Mouse (Mus musculus) C2C12 (cell line): ENCODE measurements around the gene Pcbp3. TPM values are rescaled to one million over a fixed set of nuclear protein-coding genes. Genes with fewer than 3 reads are reported as not detected.
"Not testable (repeated sequence)": the region's sequence is repeated elsewhere in the genome, so short reads cannot be mapped to it uniquely, and the experiment has no call there.

Source experiments
- H3K27me3 ChIP-seq: one replicate; pipeline ENCODE4 v1.6.1; 2011; ENCODE audit not compliant: control insufficient read depth, insufficient read depth, insufficient read length
- H3K36me3 ChIP-seq: one replicate; pipeline ENCODE4 v1.6.1; 2011; ENCODE audit not compliant: control insufficient read depth, insufficient read depth
- H3K4me3 ChIP-seq: one replicate; pipeline ENCODE4 v1.5.1; 2011; ENCODE audit warnings: mild to moderate bottlenecking, control low read depth; ENCODE audit not compliant: poor library complexity, insufficient read depth, severe bottlenecking
- H3K79me2 ChIP-seq: one replicate; pipeline ENCODE4 v1.6.1; 2011; ENCODE audit not compliant: control insufficient read depth, insufficient read depth
- H3K79me3 ChIP-seq: one replicate; pipeline ENCODE4 v1.6.1; 2011; ENCODE audit warnings: low read depth, control low read depth
- H3ac ChIP-seq: one replicate; pipeline ENCODE3; 2011; ENCODE audit warnings: low read depth; ENCODE audit not compliant: control insufficient read depth, insufficient read length
- CEBPB ChIP-seq: IDR thresholded peaks from one replicate; pipeline ENCODE4 v1.6.1; 2011; ENCODE audit warnings: low read depth, mild to moderate bottlenecking, control low read depth, moderate library complexity
- CTCF ChIP-seq: IDR thresholded peaks from one replicate; pipeline ENCODE4 v1.5.1; 2011; ENCODE audit not compliant: control insufficient read depth, insufficient read depth, insufficient read length
- FOSL1 ChIP-seq: IDR thresholded peaks from one replicate; pipeline ENCODE4 v1.8.0; 2011; ENCODE audit warnings: mild to moderate bottlenecking, low read length; ENCODE audit not compliant: poor library complexity, insufficient read depth, severe bottlenecking
- MAX ChIP-seq: IDR thresholded peaks from one replicate; pipeline ENCODE4 v1.6.1; 2011; ENCODE audit warnings: mild to moderate bottlenecking, control low read depth
- MYOD1 ChIP-seq: IDR thresholded peaks from one replicate; pipeline ENCODE4 v1.6.1; 2011; ENCODE audit warnings: low read depth; ENCODE audit not compliant: control insufficient read depth, insufficient read length
- MYOG ChIP-seq: IDR thresholded peaks from one replicate; pipeline ENCODE4 v1.6.1; 2011; ENCODE audit not compliant: control insufficient read depth, insufficient read length; ENCODE audit errors: extremely low read depth
- USF1 ChIP-seq: IDR thresholded peaks from one replicate; pipeline ENCODE4 v1.6.1; 2011; ENCODE audit warnings: low read depth, mild to moderate bottlenecking, control low read depth, moderate library complexity
- polyA plus RNA-seq: library from polyadenylated mRNA; unstranded; fragments of >200 nt; fragmentation: generic; extraction: Trizol; gene quantifications from one replicate; pipeline ENCODE4 v1.2.1, GENCODE M21; 2012; ENCODE audit warnings: missing spikeins

Gene Pcbp3
- polyA plus RNA-seq, 1 experiment = 9.8 TPM

- no peaks in the 10 kb centered on the region for H3K36me3 ChIP-seq
- H3ac ChIP-seq = no peak overlapping the region
- peaks cover 3% of the 10 kb centered on the region for H3K27me3 ChIP-seq
- no peaks in the 10 kb centered on the region for H3K79me2 ChIP-seq
- no peak overlapping the region for H3K4me3 ChIP-seq
- H3K79me3 ChIP-seq = no peaks in the 10 kb centered on the region
- no peak for TF ChIP-seq MAX
- TF ChIP-seq MYOG = no peak
- TF ChIP-seq FOSL1 = no peak
- no peak for TF ChIP-seq MYOD1
- TF ChIP-seq USF1 = no peak
- TF ChIP-seq CEBPB = no peak
- TF ChIP-seq CTCF = no peak
Observed at GRCm38 (mm10) chr10:76997759-76998513, 36.2 kb upstream of the Pcbp3 start.

DNA sequence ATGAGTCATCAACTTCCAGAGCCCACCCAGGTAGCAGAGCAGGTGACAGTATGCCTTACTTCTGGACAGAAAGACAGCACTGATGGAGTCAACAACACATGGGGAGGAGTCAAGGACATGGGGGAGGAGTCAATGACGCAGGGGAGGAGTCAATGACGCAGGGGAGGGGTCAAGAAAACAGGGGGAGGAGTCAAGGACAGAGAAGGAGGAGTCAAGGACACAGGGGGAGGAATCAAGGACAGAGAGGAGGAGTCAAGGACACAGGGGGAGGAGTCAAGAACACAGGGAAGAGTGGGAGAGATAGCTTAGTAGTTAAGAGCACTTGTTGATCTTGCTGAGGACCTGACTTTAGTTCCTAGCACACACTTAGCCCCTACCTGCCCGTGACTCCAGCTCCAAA is 30.8 kb upstream of the Pcbp3 start:
- no peak overlapping the region for H3ac ChIP-seq
- no peaks in the 10 kb centered on the region for H3K36me3 ChIP-seq
- H3K4me3 ChIP-seq = no peak overlapping the region
- TF ChIP-seq CEBPB (no peak), MYOD1 (no peak), CTCF (no peak), MYOG (no peak), FOSL1 (no peak), MAX (no peak), USF1 (no peak)
- H3K27me3 ChIP-seq = peaks cover 4% of the 10 kb centered on the region
- H3K79me3 ChIP-seq = no peaks in the 10 kb centered on the region
- H3K79me2 ChIP-seq = no peaks in the 10 kb centered on the region

DNA sequence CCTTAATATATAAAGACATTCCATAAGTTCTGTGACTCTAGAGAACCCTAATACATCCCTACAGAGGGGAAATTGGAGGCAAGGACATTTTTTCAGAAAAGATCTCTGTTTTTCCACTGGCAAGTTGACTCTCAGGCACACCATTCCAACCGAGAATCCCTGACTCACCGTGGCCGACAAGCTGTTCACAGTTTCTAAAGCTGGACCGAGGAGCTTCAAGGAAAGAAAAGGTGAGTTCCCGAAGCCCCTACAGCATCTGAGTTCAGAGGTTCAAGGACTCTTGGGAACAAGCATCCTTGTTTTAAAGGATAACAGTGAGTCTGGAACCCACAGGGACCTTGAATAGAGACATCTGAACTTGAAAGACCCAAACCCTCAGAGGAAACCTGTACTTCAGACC is 26.9 kb upstream of the Pcbp3 start:
- H3K79me3 ChIP-seq = no peaks in the 10 kb centered on the region
- H3K79me2 ChIP-seq = no peaks in the 10 kb centered on the region
- TF ChIP-seq MYOD1 (no peak), CTCF (no peak), MAX (no peak), MYOG (no peak)
- H3K36me3 ChIP-seq = no peaks in the 10 kb centered on the region
- peaks cover 20% of the 10 kb centered on the region for H3K27me3 ChIP-seq
- no peak overlapping the region for H3K4me3 ChIP-seq
- no peak overlapping the region for H3ac ChIP-seq

DNA sequence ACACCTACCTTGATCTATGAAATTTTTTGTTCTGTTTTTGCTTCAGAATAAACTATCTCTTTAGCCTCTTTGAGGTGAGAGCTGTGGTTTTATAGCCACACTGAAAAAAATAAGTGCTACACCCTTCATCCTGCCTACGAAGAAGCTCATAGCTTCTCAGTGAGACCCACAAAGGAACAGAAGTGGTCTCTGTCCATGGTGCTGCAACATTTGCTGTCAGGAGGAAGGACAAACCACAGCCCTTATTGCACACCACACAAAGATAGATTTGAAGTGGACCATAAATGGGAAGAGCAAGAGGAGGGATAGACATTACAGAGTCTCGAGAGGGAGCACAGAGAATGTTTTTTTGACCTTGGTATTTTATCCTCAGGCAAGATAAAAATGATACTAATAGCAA is 16.4 kb upstream of the Pcbp3 start:
- H3K79me2 ChIP-seq = no peaks in the 10 kb centered on the region
- H3ac ChIP-seq = no peak overlapping the region
- H3K79me3 ChIP-seq = no peaks in the 10 kb centered on the region
- no peaks in the 10 kb centered on the region for H3K36me3 ChIP-seq
- peaks cover 2% of the 10 kb centered on the region for H3K27me3 ChIP-seq
- no peak for TF ChIP-seq USF1
- TF ChIP-seq FOSL1 = no peak
- TF ChIP-seq CEBPB = no peak
- no peak overlapping the region for H3K4me3 ChIP-seq

DNA sequence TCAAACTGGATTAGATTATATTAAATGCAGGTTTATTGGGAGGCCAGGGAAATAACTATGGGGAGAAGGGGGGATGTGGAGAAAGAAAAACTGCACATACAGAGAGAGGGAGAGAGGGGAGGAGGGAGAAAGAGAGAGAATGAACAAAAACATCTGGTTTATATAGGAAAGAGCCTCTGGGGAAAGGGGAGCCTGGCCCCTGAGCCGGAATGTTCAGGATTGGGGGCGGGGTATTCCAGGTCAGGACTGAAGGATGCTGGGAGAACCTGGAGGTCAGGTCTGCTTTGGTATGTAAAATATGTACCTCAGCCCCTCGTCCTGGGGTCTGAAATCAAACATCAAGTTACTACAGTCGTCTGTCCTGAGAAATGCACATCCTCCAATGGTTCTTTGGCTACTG is 15.0 kb upstream of the Pcbp3 start:
- H3K27me3 ChIP-seq = peaks cover 3% of the 10 kb centered on the region
- H3K4me3 ChIP-seq = no peak overlapping the region
- TF ChIP-seq CEBPB = no peak
- no peak for TF ChIP-seq MYOD1
- no peak for TF ChIP-seq MYOG
- TF ChIP-seq FOSL1 = no peak
- no peak for TF ChIP-seq MAX
- TF ChIP-seq CTCF = no peak
- no peak for TF ChIP-seq USF1
- no peaks in the 10 kb centered on the region for H3K79me3 ChIP-seq
- no peaks in the 10 kb centered on the region for H3K36me3 ChIP-seq
- no peaks in the 10 kb centered on the region for H3K79me2 ChIP-seq
- H3ac ChIP-seq = no peak overlapping the region

DNA sequence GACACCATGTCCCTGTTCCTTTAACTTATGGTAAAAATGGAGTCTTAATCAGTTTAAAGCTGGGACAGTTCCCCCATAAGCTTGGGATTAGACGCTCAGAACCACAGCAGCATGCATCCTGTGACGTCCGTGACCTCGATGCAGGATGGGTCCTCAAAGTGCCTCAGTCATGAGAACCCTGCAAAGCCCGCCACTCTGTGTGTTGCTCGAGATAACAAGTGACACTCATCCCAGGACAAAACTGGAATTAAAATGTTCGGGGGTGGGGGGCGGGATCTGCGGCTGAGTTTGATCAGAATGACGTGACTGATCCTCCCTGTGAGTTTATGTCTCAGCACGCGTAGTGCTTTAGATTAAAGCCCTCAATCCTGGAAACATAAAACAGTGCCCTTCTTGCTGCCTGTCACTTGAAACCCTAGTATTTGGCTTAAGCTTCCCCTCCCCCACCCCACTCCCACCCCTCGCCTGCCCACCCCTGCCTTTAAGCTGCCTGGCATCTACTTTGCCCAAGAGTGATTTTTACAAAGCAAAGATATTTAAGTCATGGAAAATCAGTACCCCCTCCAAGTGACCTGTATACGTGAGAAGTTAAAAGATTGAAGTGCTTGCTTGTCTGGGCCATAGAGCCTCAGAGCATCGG is 12.2 kb upstream of the Pcbp3 start:
- H3K27me3 ChIP-seq = peaks cover 6% of the 10 kb centered on the region
- peak overlapping the region; percentile 15 for H3ac ChIP-seq
- no peak overlapping the region for H3K4me3 ChIP-seq
- no peaks in the 10 kb centered on the region for H3K79me2 ChIP-seq
- H3K36me3 ChIP-seq = no peaks in the 10 kb centered on the region
- no peaks in the 10 kb centered on the region for H3K79me3 ChIP-seq
- TF ChIP-seq CTCF = no peak
- no peak for TF ChIP-seq MYOG
- no peak for TF ChIP-seq FOSL1
- no peak for TF ChIP-seq USF1
- no peak for TF ChIP-seq MAX
- no peak for TF ChIP-seq CEBPB
- no peak for TF ChIP-seq MYOD1

DNA sequence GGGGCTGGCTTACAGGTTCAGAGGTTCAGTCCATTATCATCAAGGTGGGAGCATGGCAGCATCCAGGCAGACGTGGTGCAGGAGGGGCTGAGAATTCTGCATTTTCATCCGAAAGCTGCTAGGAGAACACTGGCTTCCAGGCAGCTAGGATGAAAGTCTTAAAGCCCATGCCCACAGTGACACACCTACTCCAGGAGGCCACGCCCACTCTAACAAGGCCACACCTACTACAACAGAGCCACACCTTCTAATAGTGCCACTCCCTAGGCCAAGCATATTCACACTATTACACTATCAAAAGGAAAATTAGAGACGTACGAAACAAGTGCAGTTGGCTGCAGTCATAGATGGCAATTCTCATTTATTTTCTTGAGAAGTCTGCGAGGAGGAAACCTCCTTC is 10.6 kb upstream of the Pcbp3 start:
- H3K79me2 ChIP-seq, H3K4me3 ChIP-seq, H3K36me3 ChIP-seq, H3K79me3 ChIP-seq, H3K27me3 ChIP-seq, H3ac ChIP-seq: not testable (repeated sequence)
